Mouse (Mus musculus) kidney, adult 2 months (tissue): ENCODE results near the gene Chrdl2.

Experiments
- CTCF ChIP-seq: fragments of 200-500 bp; conservative IDR thresholded peaks from 2 replicates; pipeline ENCODE4 v1.5.1; 2011; ENCODE audit warnings: low read depth, mild to moderate bottlenecking, control low read depth, low read length, moderate library complexity, mixed read lengths; ENCODE audit not compliant: insufficient read depth, insufficient read length
- POLR2A ChIP-seq: fragments of 200-500 bp; IDR thresholded peaks from one replicate; pipeline ENCODE4 v1.6.1; 2011; ENCODE audit warnings: low read depth, low read length, control low read depth

DNA sequence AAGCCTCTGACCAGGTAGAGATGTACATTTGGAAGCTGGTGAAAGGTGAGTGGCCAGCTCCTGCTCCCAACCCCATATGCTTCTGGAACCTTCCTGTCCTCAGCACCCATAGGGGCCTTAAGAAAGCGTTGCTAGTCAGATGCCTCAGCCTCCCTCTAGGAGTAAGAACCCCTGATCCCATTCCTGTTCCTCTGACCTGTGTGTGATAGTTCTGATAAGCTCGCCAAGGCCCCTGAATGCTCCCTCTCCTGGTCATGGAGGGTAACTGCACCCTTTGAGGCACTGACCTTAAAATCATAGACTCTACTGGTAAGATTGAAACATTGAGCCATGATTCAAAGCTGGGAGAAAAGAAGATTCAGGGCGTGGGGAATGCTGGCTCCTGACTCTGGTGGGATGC is 23.3 kb downstream of the Chrdl2 start:
- TF ChIP-seq CTCF, result peak; percentile 65
- TF ChIP-seq POLR2A, result no peak
